Mouse (Mus musculus) lung, adult 2 months (tissue): ENCODE results near the gene Dtd2.

ENCODE experiments used
- CTCF ChIP-seq: fragments of 200-500 bp; IDR thresholded peaks from 2 replicates; pipeline ENCODE4 v1.5.1; 2011; ENCODE audit warnings: mild to moderate bottlenecking, low read length, control low read depth; ENCODE audit not compliant: insufficient read depth
- POLR2A ChIP-seq: fragments of 200-500 bp; IDR thresholded peaks from 2 replicates; pipeline ENCODE4 v1.6.1; 2011; ENCODE audit warnings: low read depth, mild to moderate bottlenecking, control low read depth, low read length, borderline replicate concordance; ENCODE audit errors: extremely low read depth

- TF ChIP-seq CTCF (no peak), POLR2A (no peak)
Observed at GRCm38 (mm10) chr12:51988536-51988935, 17.8 kb downstream of the Dtd2 start.
